Mouse (Mus musculus): ENCODE measurements around the gene Poln. TPM values are rescaled to one million over a fixed set of nuclear protein-coding genes. Genes with fewer than 3 reads are reported as not detected.
A peak's percentile ranks its signal among the peaks of the same experiment; 100 is the strongest.

The Poln gene
- polyA plus RNA-seq, 1 experiment from 2014 or later, result 0.45 TPM

DNA sequence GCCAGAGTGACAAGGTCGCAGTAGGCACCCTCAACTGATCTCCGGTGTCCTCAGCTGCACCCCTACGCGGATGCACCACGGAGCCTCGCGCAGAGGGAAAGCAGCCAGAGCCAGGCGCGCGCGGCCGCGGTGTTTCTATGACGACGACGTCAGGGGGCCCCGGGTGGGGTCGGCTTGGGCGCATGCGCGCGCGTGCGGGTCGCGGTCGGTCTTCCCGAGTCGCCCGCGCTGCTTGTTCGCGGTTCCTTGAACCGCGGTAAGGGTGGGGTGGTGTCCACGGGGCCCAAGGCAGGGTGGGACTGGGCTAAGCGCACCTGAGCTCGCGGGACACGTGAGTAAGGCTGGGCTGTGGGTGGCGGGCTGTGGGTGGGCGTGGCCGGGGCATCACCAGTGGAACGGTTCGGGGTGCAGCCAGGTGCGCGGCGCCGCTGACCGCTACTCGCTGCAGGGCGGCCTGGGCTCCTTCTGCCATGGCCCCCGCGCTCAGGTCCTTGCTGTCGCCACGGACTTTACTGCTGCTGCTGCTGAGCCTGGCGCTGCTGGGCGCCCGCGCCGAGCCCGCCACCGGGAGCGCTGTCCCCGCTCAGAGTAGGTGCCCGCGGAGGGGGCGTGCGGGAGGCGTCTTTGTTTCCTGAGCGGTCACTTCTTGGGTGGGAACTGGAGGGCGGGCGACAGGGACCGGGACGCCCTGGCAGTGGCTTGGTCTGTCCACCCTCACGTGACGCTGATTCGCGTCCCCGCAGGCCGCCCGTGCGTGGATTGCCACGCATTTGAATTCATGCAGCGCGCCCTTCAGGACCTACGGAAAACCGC lies 185.7 kb downstream of the Poln start, which contains the start of gene Gm1673:
Gene Gm1673 (plus strand): TSS at position 125 of the 813 bp plus-strand sequence.
- ATAC-seq (replicated peaks; ENCODE audit: insufficient number of reproducible peaks, insufficient read depth, low FRiP score, low read depth), result peak; percentile 83
- under 1% methylated on average over 87 of the region's 88 CpGs for WGBS
- Histone ChIP-seq H3K9me3 (replicated peaks) (no peaks in the 10 kb centered on the region), H3K36me3 (no peaks in the 10 kb centered on the region), H3K27ac (peak within 1 kb of the TSS; percentile 55), H3K4me3 (peak within 1 kb of the TSS; percentile 71), H3K4me2 (peak within 1 kb of the TSS; percentile 98), H3K4me1 (replicated peaks) (peaks cover 13% of the 10 kb centered on the region), H3K9ac (peak within 1 kb of the TSS; percentile 60), H3K27me3 (peaks cover 10% of the 10 kb centered on the region; the same call in 1 of the 2 replicates)

DNA sequence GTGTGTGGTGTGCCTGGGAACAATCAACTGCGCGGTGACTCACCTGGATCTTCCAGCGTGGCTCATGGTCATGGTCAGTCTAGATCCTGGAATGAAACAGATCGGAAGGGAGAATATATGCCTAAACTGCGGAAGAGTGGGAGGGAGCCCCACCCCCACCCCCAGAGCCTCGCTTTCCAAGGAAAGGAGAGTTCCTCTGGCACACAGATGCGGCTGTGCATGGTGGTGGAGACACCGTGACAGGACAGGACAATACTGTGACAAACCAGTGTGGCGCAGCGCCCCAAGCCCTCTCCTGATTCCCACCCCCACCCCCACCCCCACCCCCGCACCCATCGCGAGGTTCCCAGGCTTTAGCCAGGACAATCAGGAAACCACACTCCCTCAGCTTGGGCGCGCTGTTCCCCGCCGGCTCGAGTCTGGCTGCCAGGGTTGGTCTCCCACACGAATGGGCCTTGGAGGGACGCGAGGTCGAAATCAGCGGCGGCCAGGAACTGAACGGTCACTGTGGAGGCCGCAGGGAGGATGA lies 186.5 kb downstream of the Poln start:
- Histone ChIP-seq H3K27ac (peak overlapping the region; percentile 55), H3K4me1 (replicated peaks) (peaks cover 13% of the 10 kb centered on the region), H3K4me2 (peak overlapping the region; percentile 98), H3K9ac (peak overlapping the region; percentile 60), H3K36me3 (no peaks in the 10 kb centered on the region), H3K27me3 (peaks cover 10% of the 10 kb centered on the region; the same call in 1 of the 2 replicates), H3K9me3 (replicated peaks) (no peaks in the 10 kb centered on the region), H3K4me3 (peak overlapping the region; percentile 71)
- peak; percentile 8; the same call in 1 of the 2 replicates for ATAC-seq (replicated peaks; ENCODE audit: insufficient number of reproducible peaks, insufficient read depth, low FRiP score, low read depth)
- WGBS, result 5% methylated on average over 26 of the region's 26 CpGs

DNA sequence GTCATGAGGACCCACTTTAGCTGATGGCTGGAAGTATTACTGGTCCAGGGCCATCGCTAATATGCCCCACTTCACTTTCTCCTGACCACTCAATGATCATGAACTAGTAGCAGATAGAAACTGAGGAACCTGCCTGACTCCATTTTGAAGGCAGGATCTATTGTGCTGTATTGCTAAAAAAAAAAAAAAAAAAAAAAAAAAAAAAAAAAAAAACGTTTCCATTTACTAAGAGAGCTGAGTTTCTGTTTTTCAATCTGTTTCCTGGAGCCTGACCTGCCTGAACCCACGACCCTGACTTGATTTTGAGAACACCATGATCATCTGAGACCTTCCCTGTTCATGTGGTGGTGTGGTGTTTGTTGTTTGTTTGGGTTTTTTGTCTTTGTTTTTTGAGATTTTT lies 193.0 kb downstream of the Poln start:
- whole genome bisulfite sequencing, result 33% methylated on average over 3 of the region's 3 CpGs
- Histone ChIP-seq H3K27ac (no peak overlapping the region), H3K4me3 (no peak overlapping the region), H3K4me1 (replicated peaks) (no peaks in the 10 kb centered on the region), H3K9ac (no peak overlapping the region), H3K9me3 (replicated peaks) (no peaks in the 10 kb centered on the region), H3K4me2 (no peak overlapping the region), H3K36me3 (no peaks in the 10 kb centered on the region), H3K27me3 (no peaks in the 10 kb centered on the region)
- ATAC-seq (replicated peaks; ENCODE audit: insufficient number of reproducible peaks, insufficient read depth, low FRiP score, low read depth), result no peak

DNA sequence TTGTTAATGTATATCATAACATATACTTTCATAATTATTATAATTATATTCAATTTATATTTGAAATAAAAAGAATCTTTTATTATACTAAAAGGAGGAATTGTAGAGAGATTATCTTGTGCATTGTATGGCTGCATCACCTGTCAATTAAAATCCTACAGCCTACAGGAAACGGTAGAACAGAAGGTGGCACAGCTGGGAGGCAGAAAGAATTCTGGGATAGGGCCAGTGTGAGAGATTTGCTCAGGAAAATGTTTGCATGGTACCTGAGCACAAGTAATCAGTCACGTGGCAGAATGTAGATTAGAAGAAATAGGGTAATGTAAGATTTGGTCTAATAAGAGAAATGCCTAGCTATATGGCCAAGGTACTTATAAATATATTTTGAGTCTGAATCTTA lies 194.5 kb downstream of the Poln start:
- H3K27me3 ChIP-seq, result no peaks in the 10 kb centered on the region
- 57% methylated on average over 2 of the region's 2 CpGs for WGBS
- ATAC-seq (replicated peaks; ENCODE audit: insufficient number of reproducible peaks, insufficient read depth, low FRiP score, low read depth), result no peak
- no peaks in the 10 kb centered on the region for H3K4me1 ChIP-seq (replicated peaks)
- no peak overlapping the region for H3K27ac ChIP-seq
- no peak overlapping the region for H3K4me2 ChIP-seq
- no peaks in the 10 kb centered on the region for H3K9me3 ChIP-seq (replicated peaks)
- H3K9ac ChIP-seq, result no peak overlapping the region
- no peak overlapping the region for H3K4me3 ChIP-seq
- H3K36me3 ChIP-seq, result no peaks in the 10 kb centered on the region

DNA sequence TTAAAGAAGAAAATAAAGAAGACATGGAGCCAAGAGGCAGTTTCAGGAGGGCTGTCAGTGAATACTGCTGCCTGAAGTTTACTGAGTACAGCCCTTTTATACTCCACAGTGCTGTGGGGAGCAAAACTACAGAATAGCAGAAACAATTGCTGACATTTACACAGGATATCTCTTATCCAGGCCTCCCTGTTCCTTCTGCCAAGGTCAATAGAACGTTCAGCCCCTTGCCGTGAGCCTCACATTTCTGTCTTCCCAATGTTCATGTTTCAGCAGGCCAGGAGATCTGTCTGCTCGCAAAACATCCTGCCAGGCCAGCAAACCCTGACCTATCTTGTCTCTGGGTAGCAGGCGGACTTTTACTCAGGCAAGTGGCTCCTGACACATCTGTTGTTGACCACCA lies 209.9 kb downstream of the Poln start:
- 52% methylated on average over 4 of the region's 4 CpGs for WGBS
- no peaks in the 10 kb centered on the region for H3K27me3 ChIP-seq
- H3K27ac ChIP-seq, result peak overlapping the region; percentile 57
- ATAC-seq (replicated peaks; ENCODE audit: insufficient number of reproducible peaks, insufficient read depth, low FRiP score, low read depth), result peak; percentile 73
- H3K9ac ChIP-seq, result no peak overlapping the region
- no peaks in the 10 kb centered on the region for H3K36me3 ChIP-seq
- H3K4me1 ChIP-seq (replicated peaks), result no peaks in the 10 kb centered on the region
- H3K9me3 ChIP-seq (replicated peaks), result no peaks in the 10 kb centered on the region
- no peak overlapping the region for H3K4me2 ChIP-seq
- H3K4me3 ChIP-seq, result no peak overlapping the region

Other genes with a start within 250 kb of the Poln start
- gene Nelfa, start 233.0 kb downstream of the Poln start, polyA plus RNA-seq (2015; fragmentation: Nextera tagmentation; extraction: Ambion mirVana), result 24.6 and 33.9 TPM in 2 replicates
- gene Gm1673, start 186.0 kb downstream of the Poln start, polyA plus RNA-seq (2015; fragmentation: Nextera tagmentation; extraction: Ambion mirVana), result 52.9 and 54.1 TPM in 2 replicates
- gene Nat8l, start 173.5 kb downstream of the Poln start, polyA plus RNA-seq (2015; fragmentation: Nextera tagmentation; extraction: Ambion mirVana), result 0.47 and 0.70 TPM in 2 replicates
- gene Haus3, start 79 bp upstream of the Poln start, polyA plus RNA-seq (2015; fragmentation: Nextera tagmentation; extraction: Ambion mirVana), result 21.2 and 22.1 TPM in 2 replicates
- gene Mxd4, start 18.3 kb upstream of the Poln start, polyA plus RNA-seq (2015; fragmentation: Nextera tagmentation; extraction: Ambion mirVana), result 22.3 and 28.6 TPM in 2 replicates
- gene Zfyve28, start 119.0 kb upstream of the Poln start, polyA plus RNA-seq (2015; fragmentation: Nextera tagmentation; extraction: Ambion mirVana), result 0.23 and 0.89 TPM in 2 replicates
- 0.08 TPM in 1 of 2 replicates, not detected in the other for gene Cfap99, start 119.2 kb upstream of the Poln start, polyA plus RNA-seq (2015; fragmentation: Nextera tagmentation; extraction: Ambion mirVana)
- gene Rnf4, start 166.8 kb upstream of the Poln start, polyA plus RNA-seq (2015; fragmentation: Nextera tagmentation; extraction: Ambion mirVana), result 88.5 and 112 TPM in 2 replicates
- gene Fam193a, start 200.5 kb upstream of the Poln start, polyA plus RNA-seq (2015; fragmentation: Nextera tagmentation; extraction: Ambion mirVana), result 7.7 and 8.5 TPM in 2 replicates

Measured in heart, embryonic 15.5 days (tissue).